Mouse (Mus musculus): Measurements from ENCODE around the gene Acbd6.

Acbd6 gene

GRCm38 (mm10) chr1:155558012-155558842 lies at the start of gene Acbd6:
Gene Acbd6, plus strand, starts transcription at chr1:155558120.
- peak; percentile 85 for DNase-seq

- no peak for DNase-seq
Observed at GRCm38 (mm10) chr1:155510263-155510662, 47.7 kb upstream of the Acbd6 start.

DNA sequence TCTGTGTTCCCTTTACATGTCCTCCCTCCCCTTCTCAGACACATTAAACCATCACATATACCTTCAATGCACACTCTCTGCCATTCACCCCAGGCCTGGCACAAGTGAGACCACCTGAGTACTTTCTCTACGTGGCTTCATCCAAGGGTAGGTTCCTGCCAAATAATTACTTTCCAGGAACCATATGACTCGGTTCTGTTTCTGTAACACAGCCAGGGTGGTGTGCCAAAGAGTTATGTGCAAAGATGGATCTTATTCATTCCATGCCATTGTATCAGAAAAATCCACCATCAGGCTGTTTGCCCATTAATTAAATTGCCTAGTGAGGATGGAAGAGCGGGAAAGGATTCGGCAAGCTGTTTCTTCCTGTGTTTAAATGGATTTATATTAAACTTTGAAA lies 42.1 kb upstream of the Acbd6 start:
- DNase-seq, result peak; percentile 50 to 60

- peak; percentile 65 to 71 for DNase-seq
Observed at GRCm38 (mm10) chr1:155516594-155516993, 41.3 kb upstream of the Acbd6 start.

- no peak for DNase-seq
Observed at GRCm38 (mm10) chr1:155517060-155517459, 40.9 kb upstream of the Acbd6 start.

GRCm38 (mm10) chr1:155520285-155520684 lies 37.6 kb upstream of the Acbd6 start:
- DNase-seq, result no peak

DNA sequence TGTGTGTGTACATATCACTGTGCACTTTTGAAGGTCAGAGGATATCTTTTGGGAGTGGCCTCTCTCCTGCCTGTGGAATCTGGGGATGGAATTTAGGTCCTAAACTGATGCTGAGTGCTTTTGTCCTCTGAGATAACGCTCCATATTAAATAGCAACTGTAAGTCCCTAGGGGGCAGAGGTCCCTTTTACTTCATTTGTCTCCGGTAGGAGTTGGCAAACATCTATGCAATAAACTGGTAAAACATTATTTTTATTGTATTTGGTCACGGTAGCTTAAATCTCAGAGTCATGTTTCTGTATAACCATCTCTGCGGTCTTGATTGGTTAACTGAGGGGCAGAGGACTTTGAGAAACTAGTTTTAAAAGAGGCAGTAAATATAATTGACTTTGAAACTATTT lies 35.4 kb upstream of the Acbd6 start:
- DNase-seq, result no peak

DNA sequence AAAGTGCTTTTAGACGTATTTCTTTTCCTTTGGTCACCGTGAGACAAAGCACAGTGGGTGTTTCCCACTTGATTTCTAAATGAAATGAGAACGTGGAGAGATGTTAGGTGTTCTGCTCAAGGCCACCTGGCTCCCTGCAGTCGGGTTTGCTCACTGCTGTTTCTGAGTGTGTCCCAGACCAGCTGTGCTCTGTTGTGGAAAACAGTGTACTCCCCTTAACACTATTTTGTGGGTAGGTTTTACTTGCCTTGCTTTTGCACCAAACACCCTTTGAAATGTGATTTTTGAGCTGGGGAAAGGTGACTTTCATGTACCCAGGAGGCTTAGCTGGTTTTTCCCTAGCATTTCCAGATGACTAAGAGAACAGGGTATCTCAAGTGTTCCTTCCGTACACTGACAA lies 31.7 kb upstream of the Acbd6 start:
- DNase-seq, result no peak

DNA sequence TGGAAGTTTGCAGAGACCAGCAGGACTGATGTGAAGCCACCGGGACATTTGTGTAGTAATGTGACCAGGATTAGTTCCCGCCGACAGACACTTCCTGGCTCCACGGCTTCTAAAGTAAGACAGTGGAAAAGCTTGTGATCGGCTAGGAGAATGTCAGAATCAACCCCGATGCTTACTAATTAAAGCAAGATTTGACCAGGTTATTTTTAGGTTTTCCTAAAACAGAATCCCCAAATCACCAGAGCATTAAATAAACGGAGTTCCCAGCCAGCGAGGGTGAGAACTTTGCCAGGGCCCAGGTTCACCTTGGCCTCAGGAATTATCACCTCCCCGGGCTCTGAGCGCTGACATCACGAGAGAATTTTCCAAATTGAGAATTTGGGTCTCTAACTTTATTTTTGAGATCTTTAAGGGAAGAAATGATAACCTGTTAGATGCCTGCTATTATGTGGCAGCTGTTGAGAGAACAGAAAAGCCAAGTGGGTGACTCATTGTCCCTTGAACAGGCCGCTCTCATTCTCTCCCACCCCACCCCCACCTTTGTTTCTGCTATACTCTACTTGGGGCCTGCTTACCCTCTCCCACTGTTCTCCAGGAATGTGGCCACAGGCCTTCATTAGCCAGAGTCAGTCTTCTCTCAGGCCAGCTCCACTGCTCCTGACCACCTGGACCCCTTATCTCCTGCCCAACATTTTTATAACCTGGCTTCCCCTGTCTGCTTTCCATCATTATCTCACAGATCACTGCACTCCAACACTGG lies 30.7 kb upstream of the Acbd6 start:
- no peak for DNase-seq

DNA sequence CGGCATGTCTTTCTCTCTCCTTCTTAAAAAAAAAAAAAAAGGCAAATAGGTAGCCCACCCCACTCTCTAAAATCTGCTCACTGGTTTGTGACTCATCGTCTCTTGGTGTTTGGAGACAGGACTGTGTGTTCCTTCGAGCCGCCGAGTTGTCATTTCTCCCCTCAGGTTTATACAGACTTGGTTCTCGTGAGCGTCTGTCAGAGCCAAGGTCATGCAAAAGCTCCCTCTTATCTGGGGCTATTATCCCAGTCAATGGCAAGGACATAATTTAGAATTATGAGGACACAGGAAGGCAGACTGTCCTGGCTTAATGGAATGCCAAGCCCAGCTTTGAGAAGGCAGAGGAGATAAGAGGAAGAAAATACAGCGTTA lies 30.1 kb upstream of the Acbd6 start:
- no peak for DNase-seq

DNA sequence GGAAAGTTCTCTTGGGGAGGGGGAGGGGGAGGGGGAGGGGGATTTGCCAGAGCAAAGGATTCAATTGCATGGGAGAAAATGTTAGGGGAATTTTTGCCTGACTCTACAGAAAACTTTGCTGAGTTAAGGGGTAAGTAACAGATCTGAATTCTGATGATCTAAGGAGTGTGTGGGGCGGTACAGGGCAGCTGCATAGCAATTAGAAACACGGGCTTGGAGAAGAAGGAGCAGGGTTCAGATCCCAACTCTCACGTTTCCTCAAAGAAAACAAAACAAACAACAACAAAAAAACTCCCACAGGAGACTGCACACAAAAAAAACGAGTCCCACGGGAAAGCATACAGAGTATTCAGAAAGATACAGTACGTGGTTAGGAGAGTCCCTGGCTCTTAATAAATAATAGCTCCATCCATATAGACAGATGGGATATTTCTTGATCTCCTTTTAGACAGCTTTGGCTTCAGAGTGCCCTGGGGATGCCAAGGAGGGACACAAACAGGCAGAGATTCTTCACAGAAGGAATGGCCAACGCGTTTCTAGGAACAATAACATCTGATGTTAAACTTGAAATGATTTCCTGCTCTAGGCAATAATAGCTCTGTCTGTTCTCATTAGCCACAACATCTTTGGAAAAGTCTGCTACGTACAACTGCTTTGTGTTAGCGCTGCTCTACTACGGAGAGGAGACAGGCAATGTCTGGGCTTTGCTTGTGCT lies 29.4 kb upstream of the Acbd6 start:
- no peak for DNase-seq

GRCm38 (mm10) chr1:155529120-155529963 lies 28.6 kb upstream of the Acbd6 start:
- peak in 1 of 2 experiments; percentile 14 for DNase-seq

DNA sequence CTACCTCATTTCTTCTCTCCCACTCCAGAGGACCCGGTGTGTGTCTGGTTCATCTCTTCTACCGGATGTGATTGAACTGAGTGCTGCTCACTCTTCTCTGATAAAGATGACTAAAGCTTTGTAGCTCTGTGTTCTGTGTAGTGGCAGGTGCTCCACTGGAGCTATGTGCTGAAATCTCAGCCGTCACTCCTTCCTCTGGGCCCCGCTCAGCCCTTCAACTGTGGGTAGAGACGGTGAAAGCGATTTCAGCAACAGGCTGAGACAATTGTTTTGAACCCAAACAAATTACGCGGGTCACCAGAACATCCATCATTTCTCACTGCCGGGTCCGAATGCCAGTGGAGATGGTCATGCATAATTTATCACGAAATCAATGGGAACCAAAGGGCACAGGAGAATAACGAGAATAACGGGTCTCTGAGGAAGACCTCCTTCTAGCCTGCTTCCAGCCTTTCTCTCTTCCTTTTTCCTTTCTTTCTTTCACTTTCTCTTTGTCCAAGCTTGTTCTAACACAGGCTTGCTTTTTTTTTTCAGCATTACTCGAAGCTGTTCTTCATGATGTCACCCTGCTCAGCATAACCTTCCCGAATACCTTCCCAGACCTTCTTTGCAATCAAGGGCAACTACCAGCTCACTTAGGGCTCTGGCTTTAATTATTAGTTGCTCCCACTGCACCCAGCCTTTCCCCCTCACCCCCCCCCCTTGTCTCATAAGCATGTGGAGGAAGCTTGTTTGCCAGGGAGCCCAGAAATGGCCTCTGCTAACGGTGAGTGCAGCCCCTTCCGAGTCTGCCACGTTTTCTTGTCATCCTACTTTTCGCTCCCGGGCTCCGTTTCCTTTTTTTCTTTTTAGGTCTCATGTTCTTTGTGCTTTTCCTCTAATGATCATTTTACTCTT lies 27.1 kb upstream of the Acbd6 start:
- DNase-seq, result no peak

- no peak for DNase-seq
Observed at GRCm38 (mm10) chr1:155532396-155532795, 25.5 kb upstream of the Acbd6 start.

GRCm38 (mm10) chr1:155532833-155533688 lies 24.9 kb upstream of the Acbd6 start:
- no peak for DNase-seq

DNA sequence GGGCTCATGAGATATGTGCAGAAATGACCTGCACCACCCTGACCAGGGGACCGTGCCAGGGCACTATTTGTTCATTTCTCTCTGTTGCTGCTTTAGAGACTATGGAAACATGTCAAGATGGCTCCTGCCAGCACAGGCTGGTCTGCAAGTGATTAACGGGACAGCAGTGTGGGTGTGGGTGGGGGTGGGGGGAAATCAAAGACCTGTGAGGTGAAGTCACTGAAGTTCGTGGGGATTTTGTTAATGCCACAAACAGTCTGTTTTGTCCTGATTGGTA lies 24.3 kb upstream of the Acbd6 start:
- no peak for DNase-seq

DNA sequence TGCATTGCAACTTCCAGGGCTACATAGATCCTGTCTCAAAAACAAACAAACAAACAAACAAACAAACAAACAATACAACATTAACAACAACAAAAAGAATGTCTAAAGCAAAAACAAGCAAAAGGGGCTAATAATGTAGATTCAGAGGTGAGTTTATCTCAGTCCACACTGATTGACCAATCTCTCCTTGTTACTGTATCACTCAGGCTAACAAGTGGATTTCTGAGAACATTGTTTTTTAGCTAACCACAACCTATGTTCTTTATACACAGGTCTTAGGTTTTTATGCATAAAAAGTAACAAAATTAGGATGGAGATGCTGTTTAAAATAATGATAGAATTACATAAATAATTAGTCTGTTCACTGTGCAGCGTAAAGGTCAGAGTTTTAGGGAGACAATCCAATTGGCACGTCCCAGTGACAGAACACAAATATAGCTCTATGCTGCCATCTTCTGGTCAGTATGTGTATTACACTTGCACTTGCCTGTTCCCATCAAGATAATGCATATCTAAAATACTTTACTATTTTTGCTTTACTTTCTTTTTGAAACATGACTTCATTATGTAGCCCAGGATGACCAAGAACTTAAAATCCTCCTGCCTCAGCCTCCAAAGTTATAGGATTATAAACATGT lies 20.8 kb upstream of the Acbd6 start:
- DNase-seq, result peak; percentile 54 to 67

- DNase-seq, result no peak
Observed at GRCm38 (mm10) chr1:155538006-155538405, 19.9 kb upstream of the Acbd6 start.

- DNase-seq, result no peak
Observed at GRCm38 (mm10) chr1:155557642-155558011, 293 bp upstream of the Acbd6 start.

DNA sequence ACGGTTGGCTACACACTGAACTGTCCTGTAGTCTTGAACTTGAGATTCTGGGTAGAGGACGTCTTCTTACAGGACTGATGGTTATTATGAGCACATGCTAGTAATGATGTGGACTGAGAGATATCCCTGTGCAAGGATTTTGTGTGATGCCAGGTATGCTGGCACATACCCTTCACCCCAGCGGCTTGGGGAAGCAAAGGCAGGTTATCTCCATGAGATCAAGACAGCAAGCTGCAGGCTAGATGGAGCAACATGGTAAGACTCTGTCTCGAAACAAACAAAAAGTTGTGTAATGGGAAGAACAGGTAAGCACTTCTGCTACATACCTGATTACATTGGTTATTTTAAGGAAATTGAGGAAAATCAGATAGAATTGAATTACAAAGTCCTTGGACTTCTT lies 2.1 kb downstream of the Acbd6 start:
- DNase-seq, result no peak
